Mouse (Mus musculus) left cerebral cortex, postnatal 25 days (tissue): ENCODE data around the gene Gm10271. TPM values are rescaled to one million over a fixed set of nuclear protein-coding genes. Genes with fewer than 3 reads are reported as not detected.

Source experiments
- DNase-seq, 2 experiments: peaks; one replicate each; pipeline ENCODE4 v3.0.0; 2022; ENCODE audit warnings: low spot score in 2 of 2, mixed read lengths in 1 of 2
- intact Hi-C: fragments of 180-260 bp; cut with DNase I; formaldehyde crosslinking; loops from one replicate; pipeline ENCODE4 v1.15.1; 2025
- total RNA-seq, 2 experiments: library from RNA; stranded (reverse); gene quantifications; 2 replicates each; pipeline ENCODE4 v1.2.3; 2021

Gm10271 gene
- total RNA-seq, 2 experiments from 2014 or later: not detected

GRCm38 (mm10) chr10:116913647-116914273 lies 58.6 kb downstream of the Gm10271 start:
- intact Hi-C loops: no loop called here
- no peak for DNase-seq

GRCm38 (mm10) chr10:116912850-116913249 lies 59.6 kb downstream of the Gm10271 start:
- no peak for DNase-seq
- intact Hi-C loops: no loop called here

GRCm38 (mm10) chr10:116908901-116909642 lies 63.3 kb downstream of the Gm10271 start:
- intact Hi-C loops: no loop called here
- no peak for DNase-seq

Other genes starting within 250 kb of the Gm10271 start
- under 1 TPM; 0.14 to 0.21 TPM for gene Myrfl, start 75.7 kb downstream of the Gm10271 start, total RNA-seq
- 10 to 100 TPM; 45.2 to 50.0 TPM for gene Rab3ip, start 21.8 kb downstream of the Gm10271 start, total RNA-seq
- gene Best3, start 13.7 kb upstream of the Gm10271 start, total RNA-seq: under 1 TPM; 0.11 to 0.25 TPM
- gene Lrrc10, start 72.7 kb upstream of the Gm10271 start, total RNA-seq: not detected
- 100 to 1,000 TPM; 160 to 167 TPM for gene Cct2, start 91.2 kb upstream of the Gm10271 start, total RNA-seq
- gene Frs2, start 175.9 kb upstream of the Gm10271 start, total RNA-seq: 10 to 100 TPM; 31.5 to 36.5 TPM